Mouse (Mus musculus): ENCODE results near the gene Tmem132c. TPM values are rescaled to one million over a fixed set of nuclear protein-coding genes. Genes with fewer than 3 reads are reported as not detected.

Gene Tmem132c
- polyA plus RNA-seq, 2 experiments = 0.08 TPM; not detected in 1

DNA sequence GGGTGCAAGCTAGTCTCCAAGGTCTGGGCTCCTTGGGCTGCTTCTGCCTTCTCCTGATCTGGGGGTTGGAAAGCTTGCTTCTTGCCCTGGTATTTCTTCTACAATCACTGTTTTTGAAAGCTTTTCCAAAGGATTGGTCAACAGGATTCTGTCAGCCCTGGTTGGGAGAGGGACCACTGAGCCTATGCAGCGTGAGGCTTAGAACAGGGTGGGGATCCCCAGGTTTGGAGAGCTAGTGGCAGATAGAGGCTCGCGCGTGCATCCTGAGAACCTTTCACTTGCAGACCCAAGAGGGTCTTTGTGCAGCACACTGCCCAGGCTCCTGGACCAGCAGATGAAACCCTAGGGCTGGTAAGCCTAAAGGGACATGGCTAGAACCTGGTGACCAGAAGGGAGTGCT lies 962 bp upstream of the Tmem132c start:
- H3K27ac ChIP-seq = no peak overlapping the region

DNA sequence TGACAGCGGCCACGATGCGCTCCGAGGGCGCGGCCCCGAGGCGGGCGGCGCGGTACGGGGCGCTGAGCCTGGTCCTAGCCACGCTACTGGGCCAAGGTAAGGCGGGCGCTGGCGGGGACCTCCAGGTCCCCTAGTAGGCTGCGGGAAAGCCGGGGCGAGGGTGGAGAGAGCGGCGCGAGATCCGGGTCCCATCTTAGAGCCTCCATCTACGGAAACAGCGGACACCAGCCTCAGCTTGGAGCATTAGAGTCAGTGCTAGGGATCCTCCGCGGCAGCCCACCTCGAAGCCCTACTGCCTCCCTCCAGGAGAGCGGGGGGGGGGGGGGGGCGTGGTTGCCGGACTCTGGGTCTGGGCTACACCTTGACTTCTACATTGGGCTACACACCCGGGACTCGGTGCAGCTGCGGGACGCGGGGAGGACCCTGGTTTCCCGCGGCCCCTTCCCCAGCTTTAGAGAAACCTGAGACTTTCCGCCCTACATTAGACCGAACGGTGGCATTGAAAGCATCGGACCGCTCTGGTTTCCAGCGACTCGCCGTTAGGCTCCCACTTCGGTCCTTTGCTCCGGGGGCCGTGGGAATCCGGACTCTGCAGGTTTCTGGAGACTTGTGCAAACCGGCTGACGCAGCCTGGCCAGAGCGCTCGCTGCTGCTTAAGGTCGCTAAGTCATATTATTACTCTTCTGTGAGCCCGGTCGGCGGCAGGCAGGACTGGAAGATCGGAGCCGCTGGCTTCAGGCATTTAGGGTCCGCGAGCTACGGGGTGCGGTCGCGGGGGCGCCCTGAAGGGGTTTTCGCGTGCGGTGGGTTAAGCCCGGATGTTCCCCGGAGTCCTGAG lies 536 bp downstream of the Tmem132c start:
- H3K27ac ChIP-seq = no peak overlapping the region
- no peak overlapping the region for H3K9ac ChIP-seq (replicated peaks)
- no peaks in the 10 kb centered on the region for H3K36me3 ChIP-seq (replicated peaks; ENCODE audit: control insufficient read depth, insufficient read depth, low read depth)
- TF ChIP-seq CTCF (IDR thresholded peaks at IDR 0.05; ENCODE audit: low read depth) = no peak
- no peak for TF ChIP-seq EP300 (IDR thresholded peaks at IDR 0.05; ENCODE audit: low read depth)
- H3K4me3 ChIP-seq (ENCODE audit: insufficient read depth in 1 of 2, low read depth in 2 of 2, low read length in 2 of 2) = peak overlapping the region in 1 of 2 experiments; percentile 40; a peak in 2 of 4 replicates
- ATAC-seq (ENCODE audit: insufficient read depth) = no peak
- no peaks in the 10 kb centered on the region for H3K4me1 ChIP-seq (replicated peaks; ENCODE audit: control insufficient read depth in 2 of 2, insufficient read depth in 2 of 2, low read length in 1 of 2)
- DNase-seq (ENCODE audit: low read depth in 3 of 3, low spot score in 3 of 3) = no peak
- H3K9me3 ChIP-seq (ENCODE audit: control insufficient read depth, low read length) = no peaks in the 10 kb centered on the region
- H3K4me2 ChIP-seq (ENCODE audit: low read depth) = peak overlapping the region; percentile 26
- peaks cover 41% of the 10 kb centered on the region for H3K27me3 ChIP-seq (ENCODE audit: control insufficient read depth, insufficient read depth, low read length)
- 2% methylated on average over 68 of the region's 73 CpGs for WGBS (ENCODE audit: insufficient replicate concordance)

More for the DNA sequence above, 962 bp upstream of the Tmem132c start:
- WGBS (ENCODE audit: insufficient replicate concordance) = 12% methylated on average over 4 of the region's 4 CpGs
- ATAC-seq (ENCODE audit: insufficient read depth) = no peak
- Histone ChIP-seq H3K9me3 (ENCODE audit: control insufficient read depth, low read length) (no peaks in the 10 kb centered on the region), H3K27me3 (ENCODE audit: control insufficient read depth, insufficient read depth, low read length) (peaks cover 41% of the 10 kb centered on the region), H3K4me3 (ENCODE audit: insufficient read depth in 1 of 2, low read depth in 2 of 2, low read length in 2 of 2) (no peak overlapping the region), H3K4me2 (ENCODE audit: low read depth) (no peak overlapping the region), H3K36me3 (replicated peaks; ENCODE audit: control insufficient read depth, insufficient read depth, low read depth) (no peaks in the 10 kb centered on the region), H3K4me1 (replicated peaks; ENCODE audit: control insufficient read depth in 2 of 2, insufficient read depth in 2 of 2, low read length in 1 of 2) (no peaks in the 10 kb centered on the region), H3K9ac (replicated peaks) (no peak overlapping the region)
- no peak for DNase-seq (ENCODE audit: low read depth in 3 of 3, low spot score in 3 of 3)
- TF ChIP-seq EP300 (IDR thresholded peaks at IDR 0.05; ENCODE audit: low read depth) (no peak), CTCF (IDR thresholded peaks at IDR 0.05; ENCODE audit: low read depth) (no peak)

DNA sequence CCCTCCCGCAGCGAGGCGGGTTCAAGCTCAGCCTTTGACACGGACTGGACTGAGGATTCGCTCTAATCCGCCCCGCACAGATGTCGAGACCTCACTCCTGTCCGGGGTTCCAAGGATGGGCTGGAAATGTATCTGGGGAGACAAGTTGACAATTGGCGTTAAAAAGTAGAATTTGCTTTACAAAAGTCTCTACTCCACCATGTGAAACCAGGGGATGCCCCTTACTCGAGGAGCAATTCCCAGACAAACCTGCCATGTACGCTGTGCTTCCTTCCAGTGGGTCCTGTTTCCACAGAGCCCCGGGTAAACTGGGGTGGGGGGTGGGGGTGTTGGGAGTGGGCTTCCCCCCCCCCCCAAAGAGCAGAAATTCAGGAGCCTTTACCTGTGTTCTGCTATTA lies 1.2 kb downstream of the Tmem132c start:
- ATAC-seq (ENCODE audit: insufficient read depth) (no peak), DNase-seq (ENCODE audit: low read depth in 3 of 3, low spot score in 3 of 3) (no peak)
- WGBS (ENCODE audit: insufficient replicate concordance) = 2% methylated on average over 13 of the region's 13 CpGs
- H3K4me3 ChIP-seq (ENCODE audit: insufficient read depth in 1 of 2, low read depth in 2 of 2, low read length in 2 of 2) = no peak overlapping the region
- no peaks in the 10 kb centered on the region for H3K4me1 ChIP-seq (replicated peaks; ENCODE audit: control insufficient read depth in 2 of 2, insufficient read depth in 2 of 2, low read length in 1 of 2)
- TF ChIP-seq CTCF (IDR thresholded peaks at IDR 0.05; ENCODE audit: low read depth) (no peak), EP300 (IDR thresholded peaks at IDR 0.05; ENCODE audit: low read depth) (no peak)
- no peak overlapping the region for H3K4me2 ChIP-seq (ENCODE audit: low read depth)
- no peaks in the 10 kb centered on the region for H3K36me3 ChIP-seq (replicated peaks; ENCODE audit: control insufficient read depth, insufficient read depth, low read depth)
- no peak overlapping the region for H3K9ac ChIP-seq (replicated peaks)
- H3K9me3 ChIP-seq (ENCODE audit: control insufficient read depth, low read length) = no peaks in the 10 kb centered on the region
- no peak overlapping the region for H3K27ac ChIP-seq
- H3K27me3 ChIP-seq (ENCODE audit: control insufficient read depth, insufficient read depth, low read length) = peaks cover 41% of the 10 kb centered on the region

DNA sequence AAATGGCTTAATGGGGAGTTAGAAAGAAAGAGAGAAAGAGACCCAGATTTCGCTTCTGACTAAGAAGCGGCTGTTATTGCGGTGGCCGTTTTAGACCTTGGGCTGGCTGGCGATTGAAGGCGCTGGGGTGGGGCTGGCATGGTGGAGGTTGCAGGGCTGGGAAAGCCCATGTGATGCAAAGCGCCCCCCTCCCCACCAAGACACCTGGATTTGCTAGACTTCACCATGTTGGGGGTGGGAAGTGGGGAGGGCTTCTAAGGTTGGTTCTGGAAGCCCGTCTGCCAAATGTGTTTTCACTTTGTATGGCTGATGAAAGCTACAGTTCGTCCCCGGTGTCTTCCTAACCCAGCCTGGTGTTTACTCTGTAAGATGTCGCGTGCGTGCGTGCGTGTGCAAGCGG lies 1.6 kb downstream of the Tmem132c start:
- no peak overlapping the region for H3K4me2 ChIP-seq (ENCODE audit: low read depth)
- no peak for ATAC-seq (ENCODE audit: insufficient read depth)

DNA sequence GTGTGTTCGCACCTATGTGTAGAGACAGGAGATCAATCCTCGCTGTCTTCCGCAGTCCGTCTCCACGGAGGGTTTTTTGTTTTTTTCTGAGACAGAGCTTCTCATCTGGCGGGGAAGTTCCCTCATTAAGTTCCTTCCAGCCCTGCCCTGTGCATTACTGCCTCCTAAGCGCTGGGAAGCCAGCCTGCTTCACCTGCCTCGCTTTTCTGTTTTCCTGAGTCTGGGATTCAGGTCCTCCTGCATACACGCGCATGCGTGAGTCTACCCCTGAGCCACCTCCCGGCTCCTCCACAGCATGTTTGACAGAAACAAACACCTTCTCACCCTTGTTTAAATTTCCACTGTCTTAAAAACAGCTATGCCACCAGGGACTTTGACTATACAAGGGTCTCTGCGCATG lies 2.0 kb downstream of the Tmem132c start:
- Histone ChIP-seq H3K4me1 (replicated peaks; ENCODE audit: control insufficient read depth in 2 of 2, insufficient read depth in 2 of 2, low read length in 1 of 2) (no peaks in the 10 kb centered on the region), H3K9me3 (ENCODE audit: control insufficient read depth, low read length) (no peaks in the 10 kb centered on the region), H3K4me2 (ENCODE audit: low read depth) (no peak overlapping the region), H3K4me3 (ENCODE audit: insufficient read depth in 1 of 2, low read depth in 2 of 2, low read length in 2 of 2) (no peak overlapping the region), H3K27ac (no peak overlapping the region), H3K9ac (replicated peaks) (no peak overlapping the region), H3K36me3 (replicated peaks; ENCODE audit: control insufficient read depth, insufficient read depth, low read depth) (no peaks in the 10 kb centered on the region), H3K27me3 (ENCODE audit: control insufficient read depth, insufficient read depth, low read length) (peaks cover 41% of the 10 kb centered on the region)
- TF ChIP-seq CTCF (IDR thresholded peaks at IDR 0.05; ENCODE audit: low read depth) (no peak), EP300 (IDR thresholded peaks at IDR 0.05; ENCODE audit: low read depth) (no peak)
- ATAC-seq (ENCODE audit: insufficient read depth) (no peak), DNase-seq (ENCODE audit: low read depth in 3 of 3, low spot score in 3 of 3) (no peak)
- WGBS (ENCODE audit: insufficient replicate concordance) = 11% methylated on average over 13 of the region's 13 CpGs

More for the DNA sequence above, 1.6 kb downstream of the Tmem132c start:
- no peak for DNase-seq (ENCODE audit: low read depth in 3 of 3, low spot score in 3 of 3)
- 3% methylated on average over 16 of the region's 16 CpGs for WGBS (ENCODE audit: insufficient replicate concordance)
- Histone ChIP-seq H3K4me1 (replicated peaks; ENCODE audit: control insufficient read depth in 2 of 2, insufficient read depth in 2 of 2, low read length in 1 of 2) (no peaks in the 10 kb centered on the region), H3K9me3 (ENCODE audit: control insufficient read depth, low read length) (no peaks in the 10 kb centered on the region), H3K9ac (replicated peaks) (no peak overlapping the region), H3K27ac (no peak overlapping the region), H3K4me3 (ENCODE audit: insufficient read depth in 1 of 2, low read depth in 2 of 2, low read length in 2 of 2) (no peak overlapping the region), H3K36me3 (replicated peaks; ENCODE audit: control insufficient read depth, insufficient read depth, low read depth) (no peaks in the 10 kb centered on the region), H3K27me3 (ENCODE audit: control insufficient read depth, insufficient read depth, low read length) (peaks cover 41% of the 10 kb centered on the region)
- TF ChIP-seq CTCF (IDR thresholded peaks at IDR 0.05; ENCODE audit: low read depth) = no peak

Data from liver, embryonic 14.5 days (tissue).